Mouse (Mus musculus) bone marrow, adult 2 months (tissue): Measurements from ENCODE around the gene Tmem176a.

Experiments
- CTCF ChIP-seq: fragments of 200-500 bp; IDR thresholded peaks from 2 replicates; pipeline ENCODE4 v1.5.1; 2011; ENCODE audit warnings: low read length, control low read depth; ENCODE audit not compliant: control insufficient read depth, insufficient read depth
- POLR2A ChIP-seq: fragments of 200-500 bp; IDR thresholded peaks from 2 replicates; pipeline ENCODE4 v1.6.1; 2011; ENCODE audit warnings: low read depth, mild to moderate bottlenecking, control low read depth, low read length, borderline replicate concordance; ENCODE audit not compliant: control insufficient read depth

GRCm38 (mm10) chr6:48840371-48840969 lies at the start of gene Tmem176a:
- TF ChIP-seq CTCF (no peak), POLR2A (no peak)
